Mouse (Mus musculus) liver (tissue): ENCODE data around the gene Rapgef1.
"Not testable (repeated sequence)": the region's sequence is repeated elsewhere in the genome, so short reads cannot be mapped to it uniquely, and the experiment has no call there.

ENCODE experiments used
- DNase-seq: peaks from one replicate; pipeline ENCODE4 v3.0.0-alpha.2; 2020; ENCODE audit warnings: mixed read lengths

The Rapgef1 gene

DNA sequence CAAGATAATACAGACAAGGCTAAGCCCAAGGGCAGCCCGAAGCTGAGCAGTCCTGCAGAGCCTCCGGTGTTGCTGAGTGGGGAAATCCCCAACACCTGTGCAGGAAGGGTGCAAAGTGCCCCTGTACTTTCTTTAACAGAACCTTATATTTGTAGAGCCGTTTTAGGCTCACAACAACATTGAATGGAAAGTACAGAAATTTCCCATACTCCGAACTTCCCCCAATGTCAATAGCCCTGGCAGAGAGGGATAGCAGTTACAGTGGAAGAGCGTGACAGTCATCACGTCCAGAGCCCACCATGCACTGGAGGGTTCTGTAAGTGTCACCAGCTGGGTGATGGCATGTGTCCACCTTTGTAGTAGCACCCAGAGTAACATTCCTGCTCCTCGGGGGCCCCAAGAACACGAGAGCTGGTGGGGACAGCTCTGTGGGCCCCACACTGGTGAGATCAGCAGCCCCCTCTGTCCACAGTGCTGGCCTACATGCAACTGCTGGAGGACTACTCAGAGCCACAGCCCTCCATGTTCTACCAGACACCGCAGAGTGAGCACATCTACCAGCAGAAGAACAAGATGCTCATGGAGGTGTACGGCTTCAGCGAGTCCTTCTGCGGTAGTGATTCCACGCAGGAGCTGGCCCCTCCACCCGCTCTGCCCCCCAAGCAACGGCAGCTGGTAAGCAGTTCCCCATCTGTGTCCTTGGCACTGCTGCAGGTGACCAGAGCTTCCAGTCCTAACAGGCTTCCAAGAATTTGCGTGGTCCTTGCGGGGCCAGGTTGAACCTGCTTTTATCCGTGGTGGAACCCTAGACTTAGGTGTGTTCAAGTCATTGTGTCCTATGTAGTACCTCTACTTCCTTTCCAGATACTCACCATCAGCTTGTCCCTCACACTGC, 87.5 kb downstream of the Rapgef1 start:
- DNase-seq = no peak

DNA sequence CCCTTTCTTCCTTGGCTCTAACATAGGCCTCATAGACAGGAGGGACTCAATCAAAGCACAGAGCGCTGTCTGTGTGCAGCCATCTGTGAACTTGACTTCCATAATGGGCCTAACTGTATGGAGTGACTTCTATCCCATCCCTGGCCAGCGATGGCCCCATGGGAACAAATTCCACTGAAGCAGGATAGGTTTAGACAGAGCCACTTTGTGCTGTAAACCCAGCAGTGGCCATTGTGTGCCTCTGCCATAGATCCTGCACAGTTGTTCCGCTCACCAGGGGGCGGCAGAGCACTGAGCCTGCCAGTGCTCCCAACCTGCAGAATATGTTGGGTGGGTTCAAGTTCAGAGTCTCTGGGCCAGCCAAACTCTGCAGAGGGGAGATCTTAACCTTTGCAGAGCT, 88.2 kb downstream of the Rapgef1 start:
- peak; percentile 39 for DNase-seq

- DNase-seq = not testable (repeated sequence)
Observed at GRCm38 (mm10) chr2:29708209-29708608, 88.7 kb downstream of the Rapgef1 start.

GRCm38 (mm10) chr2:29711038-29711437, 91.5 kb downstream of the Rapgef1 start:
- DNase-seq = no peak

DNA sequence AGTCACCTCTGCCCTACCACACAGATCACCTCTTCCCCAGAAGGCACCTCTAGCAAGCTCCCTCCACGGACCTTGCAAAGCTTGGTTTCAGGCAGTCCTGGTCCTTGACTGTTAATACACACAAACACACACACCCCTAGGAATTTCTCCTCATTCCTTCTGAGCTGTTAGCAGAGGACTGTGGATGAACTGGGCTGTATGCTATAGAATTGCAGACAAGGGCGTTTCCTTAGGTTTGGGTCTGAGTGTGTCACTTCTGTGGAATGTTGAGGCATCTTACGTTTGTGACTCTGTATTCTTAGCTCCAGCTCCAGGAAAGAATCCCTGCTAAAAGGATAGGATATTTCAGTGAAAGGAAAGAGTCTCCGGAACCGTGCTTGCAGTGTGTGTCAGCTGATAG, 92.4 kb downstream of the Rapgef1 start:
- no peak for DNase-seq

DNA sequence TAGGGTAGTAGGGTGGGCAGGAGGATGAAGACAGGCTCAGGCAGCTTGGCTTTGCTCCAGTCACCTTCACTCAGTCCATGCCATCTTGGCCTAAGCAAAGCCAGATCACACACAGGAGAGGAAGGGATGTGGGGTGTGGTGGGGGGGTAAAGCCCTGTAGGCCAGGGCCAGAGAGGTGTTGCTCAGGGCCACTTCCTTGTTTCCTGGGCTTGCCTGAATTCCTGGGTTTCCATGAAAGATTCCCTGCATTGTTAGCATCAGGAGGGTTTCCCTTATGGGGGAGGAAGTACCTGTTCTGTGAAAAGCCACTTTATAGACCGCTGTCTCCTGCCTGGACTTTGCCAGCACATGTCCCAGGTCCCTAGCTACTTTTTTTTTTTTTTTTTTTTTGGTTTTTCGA, 94.0 kb downstream of the Rapgef1 start:
- no peak for DNase-seq

- DNase-seq = no peak
Observed at GRCm38 (mm10) chr2:29714127-29714526, 94.6 kb downstream of the Rapgef1 start.

GRCm38 (mm10) chr2:29716143-29716542, 96.6 kb downstream of the Rapgef1 start:
- no peak for DNase-seq

GRCm38 (mm10) chr2:29716691-29717090, 97.2 kb downstream of the Rapgef1 start:
- peak; percentile 55 for DNase-seq

DNA sequence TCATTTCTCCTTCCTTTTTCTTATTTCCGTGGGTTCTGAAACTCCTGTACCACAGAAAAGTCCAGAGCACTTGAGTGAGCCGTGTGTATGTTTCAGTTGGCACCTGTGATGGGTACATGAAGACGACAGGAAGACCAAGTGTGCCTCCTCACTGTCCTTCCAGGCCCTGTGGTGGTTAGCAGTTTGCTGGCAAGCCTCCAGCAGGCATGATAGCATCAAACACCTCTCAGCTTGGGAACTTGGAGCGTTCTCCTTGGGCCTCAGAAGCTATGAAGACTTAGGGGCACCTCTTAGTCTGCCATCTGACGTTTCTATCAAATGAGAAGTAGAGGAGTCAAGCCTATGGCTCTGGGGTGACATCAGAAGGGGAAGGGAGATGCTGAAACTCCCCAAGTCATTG, 99.1 kb downstream of the Rapgef1 start:
- DNase-seq = no peak

- DNase-seq = no peak
Observed at GRCm38 (mm10) chr2:29723132-29723531, 103.6 kb downstream of the Rapgef1 start.

DNA sequence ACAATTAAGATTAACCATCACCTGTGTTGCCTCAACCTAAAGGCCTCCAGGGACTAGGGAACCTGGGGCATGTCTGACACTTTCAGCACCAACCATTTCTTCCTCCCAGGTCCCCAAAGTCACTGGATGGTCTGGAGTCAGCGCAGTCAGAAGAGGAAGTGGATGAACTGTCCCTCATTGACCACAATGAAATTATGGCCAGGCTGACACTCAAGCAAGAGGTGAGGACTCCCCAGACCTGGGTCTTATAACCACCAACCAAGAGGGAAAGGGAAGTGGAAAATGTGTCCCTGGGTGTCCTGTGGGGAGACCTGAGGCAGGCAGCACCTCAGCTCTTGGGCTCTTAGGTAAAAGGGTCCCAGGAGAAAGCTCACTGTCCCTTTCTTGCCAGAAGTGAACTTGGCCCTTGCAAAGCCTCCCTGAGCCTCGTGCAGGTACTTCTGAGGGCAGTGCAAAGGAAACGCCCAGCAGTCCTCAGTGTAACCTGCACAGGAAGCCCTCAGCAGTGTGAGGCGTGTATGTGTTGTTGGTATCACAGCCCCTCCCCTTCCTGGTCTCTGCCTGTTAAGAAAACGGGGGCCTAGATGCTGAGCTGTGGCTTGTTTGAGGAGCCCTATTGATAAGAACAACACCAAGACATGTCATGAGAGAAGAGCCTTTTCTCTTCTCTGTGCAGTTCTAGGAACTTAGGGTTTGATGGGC, 105.3 kb downstream of the Rapgef1 start:
- no peak for DNase-seq

- DNase-seq = no peak
Observed at GRCm38 (mm10) chr2:29729500-29729899, 110.0 kb downstream of the Rapgef1 start.

GRCm38 (mm10) chr2:29731545-29731944, 112.0 kb downstream of the Rapgef1 start:
- DNase-seq = peak; percentile 49

- DNase-seq = no peak
Observed at GRCm38 (mm10) chr2:29732559-29732958, 113.0 kb downstream of the Rapgef1 start.

DNA sequence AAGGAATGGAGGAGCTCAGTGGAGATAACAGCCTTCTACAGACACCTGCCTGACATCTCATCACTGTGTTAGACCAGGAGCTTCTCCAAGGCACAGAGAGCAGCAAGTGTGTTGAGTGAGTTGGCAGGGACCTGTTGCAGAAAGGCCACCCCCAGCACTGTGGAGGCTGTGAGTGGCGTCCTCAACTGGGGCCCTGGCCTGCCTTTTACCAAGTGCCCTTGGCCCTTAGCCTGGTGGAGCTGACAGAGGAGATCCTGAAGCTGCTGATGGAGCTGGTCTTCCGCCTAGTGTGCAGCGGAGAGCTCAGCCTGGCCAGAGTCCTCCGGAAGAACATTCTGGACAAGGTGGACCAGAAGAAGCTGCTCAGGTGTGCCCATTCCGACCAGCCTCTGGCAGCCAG, 113.8 kb downstream of the Rapgef1 start:
- DNase-seq = no peak

GRCm38 (mm10) chr2:29735708-29736107, 116.2 kb downstream of the Rapgef1 start:
- no peak for DNase-seq

DNA sequence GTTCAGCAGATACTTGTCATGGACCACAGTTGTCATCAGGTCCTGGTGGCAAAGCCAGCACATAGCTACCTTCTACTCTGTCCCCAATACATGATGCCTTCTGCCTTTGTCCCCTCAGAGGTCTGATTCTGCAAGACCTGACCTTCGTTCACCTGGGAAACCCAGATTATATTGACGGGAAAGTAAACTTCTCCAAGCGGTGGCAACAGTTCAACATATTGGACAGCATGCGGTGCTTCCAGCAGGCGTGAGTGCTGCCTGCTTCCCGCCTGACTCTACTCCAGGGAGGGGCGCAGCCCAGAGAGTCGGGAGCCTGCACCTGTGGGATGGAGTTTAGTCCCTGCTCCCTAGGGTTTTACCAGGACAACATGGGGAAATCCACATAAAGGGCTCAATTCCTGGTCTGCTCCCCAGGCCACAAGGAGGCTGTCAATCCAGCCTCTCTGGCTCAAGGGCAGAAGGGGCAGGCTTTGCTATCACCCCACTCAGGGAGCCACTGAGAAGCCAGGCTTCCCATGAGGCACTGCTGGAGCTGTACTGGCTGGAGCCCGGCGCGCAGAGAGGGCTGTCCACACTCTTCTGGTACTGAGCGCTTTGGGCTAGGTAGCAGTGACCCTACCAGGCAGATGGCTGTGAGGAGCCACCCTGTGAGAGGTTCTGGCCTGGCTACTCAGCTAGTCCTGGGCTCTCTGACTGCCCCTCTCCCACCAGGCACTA, 117.8 kb downstream of the Rapgef1 start:
- no peak for DNase-seq

DNA sequence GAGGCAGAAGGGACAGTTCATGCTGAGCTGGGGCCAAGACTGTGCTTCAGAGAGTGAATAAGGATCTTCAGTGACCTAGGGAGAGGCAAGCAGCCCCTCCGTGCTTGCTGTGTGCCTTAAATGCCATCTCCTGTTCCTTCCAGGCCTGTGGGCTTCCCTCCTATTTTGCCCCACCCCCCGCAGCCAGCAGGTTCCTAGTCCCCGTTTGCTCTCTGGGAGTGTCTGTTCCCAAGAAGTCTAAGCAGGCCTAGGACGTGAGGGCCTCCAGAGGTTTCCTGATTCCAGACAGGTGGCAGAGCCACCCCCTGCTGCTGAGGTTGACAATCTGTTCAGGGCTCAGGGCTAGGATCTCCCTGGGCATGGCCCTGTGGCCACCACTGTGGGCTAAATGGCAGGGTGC, 119.3 kb downstream of the Rapgef1 start:
- DNase-seq = no peak

DNA sequence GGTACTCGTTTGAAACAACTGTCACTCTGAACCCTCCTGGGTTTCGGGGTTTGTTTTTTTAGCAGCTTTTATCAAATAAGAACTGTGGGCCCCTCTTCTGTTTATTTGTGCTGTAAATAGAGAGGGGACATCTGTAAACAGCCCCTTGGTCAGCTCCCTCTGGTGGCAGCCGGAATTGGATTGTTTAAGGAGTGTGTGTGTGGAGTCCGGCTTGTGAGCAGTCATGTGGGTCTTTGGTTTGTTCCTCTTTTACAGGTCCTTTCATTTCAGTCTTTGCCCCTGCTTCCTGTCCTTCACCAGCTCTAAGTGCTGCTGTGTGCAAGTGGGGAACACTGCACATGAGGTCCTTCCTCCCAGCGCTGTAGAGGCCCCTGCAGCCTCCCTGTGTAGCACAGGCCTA, 119.8 kb downstream of the Rapgef1 start:
- peak; percentile 28 for DNase-seq

- no peak for DNase-seq
Observed at GRCm38 (mm10) chr2:29741207-29741606, 121.7 kb downstream of the Rapgef1 start.

DNA sequence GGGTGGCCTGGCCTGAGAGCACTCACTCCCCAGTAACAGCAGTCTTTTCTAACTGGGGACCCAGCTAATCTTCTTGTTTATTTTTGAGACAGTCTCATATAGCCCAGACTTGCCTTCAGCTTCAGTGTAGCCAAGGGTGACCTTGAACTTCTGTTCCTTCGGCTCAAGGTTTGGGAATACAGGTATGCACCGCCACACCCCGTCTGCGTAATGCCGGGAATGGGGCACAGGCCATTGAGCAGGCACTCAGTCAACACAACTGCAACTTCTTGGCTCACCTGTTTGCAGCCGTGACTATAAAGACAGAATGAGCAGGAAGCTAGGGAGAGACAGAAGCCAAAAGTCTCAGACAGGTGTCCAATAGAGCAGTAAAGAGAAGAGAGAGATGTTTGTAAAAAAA, 124.7 kb downstream of the Rapgef1 start:
- DNase-seq = no peak

GRCm38 (mm10) chr2:29747188-29747782, 127.8 kb downstream of the Rapgef1 start:
- DNase-seq = no peak
